Mouse (Mus musculus) small intestine, adult 2 months (tissue): ENCODE data around the gene Git2.

Experiments used
- CTCF ChIP-seq: fragments of 200-500 bp; IDR thresholded peaks from 2 replicates; pipeline ENCODE4 v1.5.1; 2012; ENCODE audit warnings: low read depth, mild to moderate bottlenecking, control low read depth, inconsistent platforms, low read length, moderate library complexity, mixed read lengths; ENCODE audit not compliant: insufficient replicate concordance, insufficient read length; ENCODE audit errors: extremely low read depth
- POLR2A ChIP-seq: fragments of 200-500 bp; IDR thresholded peaks from 2 replicates; pipeline ENCODE4 v1.6.1; 2012; ENCODE audit warnings: low read depth, mild to moderate bottlenecking, control low read depth, inconsistent platforms, low read length, moderate library complexity

- TF ChIP-seq POLR2A (no peak), CTCF (no peak)
These were observed 21.9 kb downstream of the Git2 start for GRCm38 (mm10) chr5:114753384-114753783.
